Mouse (Mus musculus) layer of hippocampus, postnatal 36 days (tissue): ENCODE measurements around the gene Max. TPM values are rescaled to one million over a fixed set of nuclear protein-coding genes. Genes with fewer than 3 reads are reported as not detected.

Experiments
- DNase-seq, 2 experiments: peaks; one replicate each; pipeline ENCODE4 v3.0.0; 2022
- total RNA-seq, 2 experiments: library from RNA; stranded (reverse); gene quantifications; 2 replicates each; pipeline ENCODE4 v1.2.3; 2021

Gene Max
- 10 to 100 TPM; 72.0 to 76.5 TPM for total RNA-seq

DNA sequence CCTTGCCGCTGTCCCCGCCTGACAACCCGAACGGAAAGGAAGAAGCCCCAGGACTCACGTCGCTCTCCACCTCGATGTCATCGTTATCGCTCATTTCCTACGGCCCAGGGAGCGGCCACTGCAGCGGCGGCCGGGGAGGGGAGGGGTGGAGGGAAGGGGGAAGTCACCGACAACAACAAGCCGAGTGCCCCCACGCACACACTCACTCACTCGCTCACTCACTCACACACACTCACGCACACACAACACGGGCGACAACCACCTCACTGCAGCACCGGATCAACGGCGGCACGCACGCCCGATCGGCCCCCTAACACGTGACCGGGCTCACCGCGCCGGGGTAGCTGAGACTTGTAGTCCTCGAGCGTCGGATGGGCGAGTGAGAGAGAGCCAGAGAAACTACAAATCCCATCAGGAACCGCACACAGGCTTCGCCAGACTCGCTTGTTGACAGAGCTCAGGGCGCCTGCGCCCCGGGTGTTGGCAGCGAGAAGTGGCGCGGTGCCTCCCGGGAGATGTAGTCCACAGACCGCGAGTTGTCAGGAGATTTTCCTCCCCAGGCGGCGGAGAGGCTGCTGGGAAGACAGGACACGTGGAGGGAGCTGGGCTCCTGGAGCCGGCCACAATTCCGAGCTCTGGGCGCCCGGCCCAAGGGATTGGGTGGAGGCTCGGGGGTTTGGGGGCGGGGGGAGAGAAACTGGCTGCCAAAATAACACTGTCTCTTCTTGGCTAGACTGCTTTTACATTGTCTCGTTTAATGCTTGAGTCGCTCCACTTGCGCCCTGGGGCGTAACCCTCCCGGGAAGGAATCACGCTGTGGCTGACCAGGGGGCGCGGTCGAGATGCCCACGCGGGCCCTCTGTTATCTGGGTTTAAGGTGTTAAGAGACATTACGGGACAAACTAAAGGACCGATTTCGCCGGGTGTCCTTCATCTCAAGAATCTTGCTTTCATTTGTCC lies at the start of gene Max:
Gene Max, minus strand, starts transcription at position 270 of the 960 bp plus-strand sequence.
- DNase-seq: peak; percentile 99 to 100

DNA sequence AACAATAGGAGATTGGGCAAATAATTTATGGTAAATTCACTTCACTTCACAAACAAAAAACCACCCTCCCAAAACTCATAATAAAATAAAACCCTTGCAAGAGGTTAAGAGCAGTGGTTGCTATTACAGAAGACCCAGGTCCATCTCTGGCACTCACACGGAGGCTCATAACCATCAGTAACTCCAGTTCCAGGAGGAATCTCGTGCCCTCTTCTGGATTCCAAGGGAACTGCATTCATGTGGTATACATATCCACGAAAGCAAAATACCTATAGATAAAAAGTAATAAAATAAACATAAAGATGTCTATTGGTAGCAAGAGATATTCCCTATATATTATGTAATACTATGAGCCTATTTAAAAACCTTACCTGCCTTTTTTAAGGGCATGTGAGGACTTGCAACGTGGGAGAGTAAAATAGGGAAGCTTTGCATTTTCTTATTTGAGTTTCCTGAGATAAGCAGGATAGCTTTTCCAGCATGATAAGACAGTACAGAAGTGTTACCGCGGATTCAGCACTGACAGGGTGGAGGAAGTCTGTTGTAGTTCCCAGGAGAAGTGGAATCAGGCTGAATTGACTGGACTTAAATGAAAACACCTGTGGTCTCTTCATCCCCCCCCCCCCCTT lies 49.2 kb upstream of the Max start:
- no peak for DNase-seq

GRCm38 (mm10) chr12:77009202-77010030 lies 47.4 kb upstream of the Max start:
- no peak for DNase-seq

GRCm38 (mm10) chr12:77004893-77005292 lies 42.9 kb upstream of the Max start:
- DNase-seq: no peak

DNA sequence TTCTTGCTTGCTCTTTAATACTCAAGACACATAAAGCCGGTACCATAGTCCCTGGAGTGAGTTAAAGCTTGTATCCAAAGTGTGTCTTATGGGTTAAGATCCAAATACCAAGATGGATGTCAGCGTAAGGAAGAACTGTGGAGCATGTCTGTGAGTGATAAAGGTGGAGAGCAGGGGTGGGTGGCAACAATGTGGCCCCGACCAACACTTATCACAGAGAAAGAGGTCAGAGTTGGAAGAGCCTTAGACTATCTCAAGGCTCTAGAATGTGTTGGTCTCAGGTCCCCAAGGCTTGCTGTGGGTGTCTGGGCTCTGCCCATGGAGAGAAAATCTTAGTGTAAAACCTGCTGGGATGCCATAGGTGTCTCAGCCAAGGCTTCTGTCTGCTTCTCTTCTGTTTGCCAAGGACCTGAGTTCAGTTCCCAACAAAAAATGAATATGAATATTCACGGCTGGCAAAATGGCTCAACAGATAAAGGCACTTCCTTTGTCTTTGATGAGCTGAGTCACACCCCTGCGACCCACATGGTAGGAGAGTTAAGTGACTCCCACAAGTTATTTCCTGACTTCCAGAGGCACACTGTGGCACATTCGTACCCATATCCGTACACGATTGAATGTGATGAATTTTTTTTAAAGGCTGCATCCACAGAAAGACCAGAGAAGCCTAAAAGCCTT lies 40.7 kb upstream of the Max start:
- DNase-seq: no peak

GRCm38 (mm10) chr12:77001312-77001711 lies 39.3 kb upstream of the Max start:
- no peak for DNase-seq

GRCm38 (mm10) chr12:77000705-77001284 lies 38.8 kb upstream of the Max start:
- DNase-seq: no peak

DNA sequence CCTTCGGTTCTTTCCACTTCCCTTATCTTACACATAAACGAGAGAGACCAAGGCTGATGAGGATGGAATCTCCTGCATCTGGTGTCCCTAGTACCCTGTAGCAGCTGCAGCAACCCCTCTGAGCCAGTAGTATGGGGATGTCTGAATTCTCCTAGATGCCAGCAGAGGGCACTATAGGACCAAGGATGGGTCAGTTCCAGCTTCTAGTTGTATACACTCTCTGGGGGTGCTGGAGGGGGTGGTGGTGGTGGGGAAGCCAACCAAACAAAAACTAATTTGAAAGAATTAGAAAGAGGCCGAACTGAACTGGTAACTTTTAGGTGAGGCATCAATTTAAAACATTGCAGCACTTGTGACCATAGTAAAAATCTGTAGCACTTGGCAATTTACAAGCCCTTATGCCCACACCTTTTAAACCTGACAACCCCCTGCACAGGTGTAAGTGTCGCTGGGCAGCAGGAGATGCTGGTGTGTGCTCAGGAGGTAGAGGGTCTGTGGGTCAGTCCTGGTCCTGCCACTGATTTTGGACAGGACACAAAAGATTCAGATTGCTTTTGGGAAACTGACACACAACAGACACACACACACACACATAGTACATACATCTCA lies 38.2 kb upstream of the Max start:
- DNase-seq: peak in 1 of 2 experiments; percentile 37

DNA sequence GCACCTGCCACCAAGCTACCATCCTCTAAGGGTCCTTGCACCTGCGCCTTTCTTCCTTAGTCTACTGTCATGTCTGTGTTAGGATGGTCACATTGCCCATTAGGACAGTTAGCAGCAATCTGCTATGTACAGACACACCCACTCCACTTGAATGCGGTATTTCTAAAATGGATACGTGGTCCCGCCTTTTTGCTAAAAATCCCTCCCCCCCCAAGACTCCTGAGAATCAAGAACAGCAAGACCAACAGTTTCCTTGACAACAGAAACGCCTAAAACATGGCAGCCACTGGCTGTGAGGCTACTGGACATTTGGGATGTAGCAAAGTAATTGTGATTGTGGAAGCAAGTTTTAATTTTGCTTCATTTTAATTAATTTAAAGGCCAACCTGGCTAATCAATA lies 32.8 kb upstream of the Max start:
- DNase-seq: no peak

DNA sequence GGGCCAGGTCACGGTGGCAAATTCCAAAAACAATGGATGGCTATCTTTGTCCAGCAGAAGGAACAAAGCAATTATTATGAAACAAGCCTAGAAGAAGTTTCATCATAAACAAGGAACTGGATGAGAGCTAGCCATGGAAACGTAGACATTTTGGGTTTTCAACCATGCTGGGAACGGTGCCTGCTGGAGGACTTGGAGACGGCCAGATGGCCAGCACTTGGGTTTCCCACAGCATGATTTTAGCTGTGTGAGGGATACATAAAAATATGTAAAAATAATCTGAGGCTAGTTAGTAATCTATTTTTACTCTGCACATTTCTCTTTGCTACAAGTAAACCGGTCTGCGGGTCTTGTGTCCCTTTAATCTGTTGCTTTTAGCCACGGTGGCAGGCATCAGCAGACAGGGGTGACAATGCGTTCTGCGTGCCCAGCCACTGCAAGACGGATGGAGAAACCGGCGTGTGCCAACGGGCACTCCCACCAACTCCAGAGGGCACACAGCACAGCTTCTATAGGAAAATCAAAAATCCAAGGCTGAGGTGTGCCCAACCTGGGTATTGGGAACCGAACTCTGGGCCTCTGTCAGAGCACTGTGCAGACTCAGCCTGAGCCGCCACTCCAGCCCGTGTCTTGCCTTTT lies 31.0 kb upstream of the Max start:
- peak; percentile 38 to 55 for DNase-seq

DNA sequence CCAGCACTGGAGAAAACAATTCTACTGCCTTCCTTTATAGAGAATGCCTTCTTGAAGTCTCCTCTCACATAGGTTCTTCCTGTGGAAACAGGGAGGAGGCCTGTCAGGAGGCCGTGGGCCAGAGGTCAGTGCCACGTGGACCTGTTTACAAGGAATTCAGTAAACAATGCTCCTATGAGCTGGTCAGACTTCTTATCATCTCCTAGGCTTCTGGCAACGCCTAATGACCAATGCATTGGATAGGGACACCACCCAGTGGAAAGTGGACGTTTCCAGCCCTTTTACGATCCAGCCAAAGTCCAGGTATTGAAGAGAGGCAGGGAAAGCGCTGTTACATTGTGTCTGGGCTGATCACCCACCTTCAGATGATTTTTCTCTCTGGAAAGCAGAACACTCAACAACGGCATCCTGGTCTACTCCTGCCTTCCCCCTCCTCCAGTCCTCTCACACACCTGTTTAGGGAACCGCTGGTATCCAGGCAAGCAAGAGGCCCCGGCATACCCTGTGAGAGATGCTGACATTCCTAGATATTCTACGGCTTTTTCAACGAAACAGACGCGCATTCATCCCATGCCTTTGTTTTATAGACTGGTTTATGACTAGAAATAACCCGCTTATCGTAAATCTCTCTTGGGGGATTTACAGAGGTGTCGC lies 20.9 kb upstream of the Max start:
- DNase-seq: no peak

DNA sequence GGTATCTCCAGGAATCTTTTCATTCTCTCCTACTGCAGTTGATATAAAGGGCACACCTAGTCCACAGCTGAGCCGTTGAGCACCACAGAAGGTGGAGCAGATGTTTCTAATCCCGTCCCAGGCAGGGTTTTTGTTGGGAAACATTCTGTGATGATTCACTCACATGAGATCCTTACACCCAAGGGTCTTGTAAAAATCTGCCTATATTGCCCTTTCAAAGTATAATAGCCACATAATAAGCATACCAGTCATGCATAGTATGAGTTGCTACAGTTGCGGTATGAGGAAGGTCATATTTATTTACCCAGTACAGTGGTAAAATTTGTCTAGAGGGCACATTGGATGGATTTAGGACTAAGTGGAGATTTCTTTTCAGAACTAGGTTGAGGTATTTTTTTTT lies 17.5 kb upstream of the Max start:
- no peak for DNase-seq

DNA sequence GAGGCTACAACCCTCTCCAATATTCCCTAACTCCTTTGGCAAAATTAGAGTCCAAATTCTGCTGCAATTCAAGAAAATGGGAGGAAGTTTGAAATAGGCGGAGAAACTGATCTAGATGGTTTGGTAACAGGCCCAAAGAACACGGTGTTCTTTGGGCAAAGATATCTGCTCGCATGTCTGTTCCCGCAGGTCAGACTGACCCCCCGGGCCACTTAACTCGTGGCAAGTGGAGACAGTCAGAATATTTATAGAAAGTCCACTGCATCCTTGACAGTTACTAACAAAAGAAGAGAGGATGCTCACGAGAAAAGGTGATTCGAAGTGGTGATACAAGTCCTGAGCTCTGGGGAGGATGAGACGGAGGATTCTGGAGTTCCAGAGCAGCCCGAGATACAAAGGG lies 10.7 kb upstream of the Max start:
- DNase-seq: no peak

GRCm38 (mm10) chr12:76972241-76972640 lies 10.2 kb upstream of the Max start:
- DNase-seq: no peak

DNA sequence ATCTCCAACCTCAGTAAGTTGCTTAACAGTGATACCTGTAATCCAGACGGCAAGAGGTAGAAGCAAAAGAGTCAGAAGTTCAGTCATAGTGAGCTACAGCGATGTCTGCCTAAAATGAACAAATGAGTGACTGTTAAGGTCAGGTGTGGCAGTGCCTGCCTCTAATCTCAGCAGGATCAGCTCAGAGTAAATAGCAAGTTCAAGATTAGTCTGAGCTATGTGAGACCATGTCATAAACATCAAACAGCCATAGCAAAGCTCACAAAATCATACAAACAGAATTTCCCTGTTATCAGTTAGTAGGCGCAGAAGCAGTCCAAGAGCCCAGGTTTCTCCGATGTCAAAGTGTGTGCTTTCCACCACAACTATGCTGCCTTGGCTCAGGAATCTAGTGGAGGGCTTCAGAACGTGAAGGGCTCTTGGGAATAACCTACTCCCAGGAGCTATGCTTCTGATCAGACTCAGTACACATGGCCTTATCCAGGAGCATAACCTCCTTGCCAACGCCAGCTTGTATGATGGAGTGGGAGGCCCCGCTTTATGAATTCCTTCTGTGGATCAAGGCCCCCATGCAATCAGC lies 9.7 kb upstream of the Max start:
- no peak for DNase-seq

GRCm38 (mm10) chr12:76965876-76966275 lies 3.9 kb upstream of the Max start:
- no peak for DNase-seq

GRCm38 (mm10) chr12:76965089-76965488 lies 3.1 kb upstream of the Max start:
- no peak for DNase-seq

- DNase-seq: peak; percentile 26 to 51
Observed at GRCm38 (mm10) chr12:76961052-76961931, 709 bp downstream of the Max start.

- no peak for DNase-seq
Observed at GRCm38 (mm10) chr12:76957688-76958087, 4.3 kb downstream of the Max start.
